Mouse (Mus musculus) right cerebral cortex, postnatal 14 days (tissue): ENCODE data around the gene 1700020D05Rik.
A peak's percentile ranks its signal among the peaks of the same experiment; 100 is the strongest.

Source experiments
- DNase-seq: peaks from one replicate; pipeline ENCODE4 v3.0.0; 2022

The 1700020D05Rik gene

DNA sequence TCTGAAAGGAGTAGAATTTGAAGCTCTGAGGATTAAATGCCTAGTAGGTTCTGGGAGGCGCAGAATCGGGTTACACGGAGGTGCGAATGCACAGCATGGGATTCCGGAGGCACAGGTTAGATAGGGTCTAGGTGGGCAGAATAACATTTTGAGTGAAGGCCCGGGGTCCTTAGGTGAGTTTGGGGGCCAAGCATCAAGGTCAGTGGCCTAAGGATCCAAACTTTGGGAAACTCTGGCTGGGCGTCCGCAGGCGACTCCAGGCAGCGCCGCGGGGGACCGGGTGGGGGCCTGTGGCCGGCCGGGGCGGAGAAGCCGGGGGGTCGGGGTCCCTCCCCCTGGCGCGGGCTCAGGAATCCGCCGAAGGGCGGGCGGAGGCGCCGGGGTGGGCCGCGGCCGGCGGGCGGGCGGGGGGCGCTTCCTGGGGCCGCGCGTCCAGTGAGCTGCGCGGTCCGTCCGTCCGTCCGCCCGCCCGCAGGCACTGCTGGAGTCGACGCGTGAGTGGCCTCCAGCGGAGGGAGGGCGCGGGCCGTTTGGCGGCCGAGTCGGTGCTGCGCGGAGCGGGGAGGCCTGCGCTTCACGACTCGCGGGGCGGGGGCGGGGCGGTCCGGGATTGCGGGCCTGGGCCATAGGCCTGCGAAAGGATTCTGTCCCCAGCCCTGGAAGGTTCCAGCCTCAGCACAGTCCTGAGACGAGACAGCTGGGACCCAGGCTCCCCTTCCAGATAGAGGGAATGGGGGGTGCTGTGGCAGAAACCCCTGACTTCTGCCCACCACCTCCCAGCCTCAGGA lies 29.1 kb downstream of the 1700020D05Rik start:
- DNase-seq: peak; percentile 47

DNA sequence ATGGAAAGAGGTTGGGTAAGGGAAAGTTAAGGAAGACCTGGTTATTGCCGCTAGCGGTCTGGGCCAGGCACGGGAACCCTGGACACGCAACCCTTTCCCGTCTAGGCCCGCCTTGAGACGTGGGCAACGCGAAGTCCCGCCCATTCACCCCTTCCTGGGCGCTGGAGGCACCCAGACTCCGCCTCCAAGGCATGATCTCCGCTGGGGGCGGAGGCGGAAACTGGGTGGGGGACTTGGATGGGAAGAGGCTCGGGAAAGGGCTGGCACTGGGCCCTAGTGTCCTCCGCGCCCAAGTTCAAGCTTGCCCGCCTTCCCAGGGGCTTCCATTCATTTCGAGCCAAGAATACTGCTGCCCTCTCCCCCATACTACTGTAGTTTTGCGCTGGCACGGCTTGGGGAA lies 29.9 kb downstream of the 1700020D05Rik start, which contains the start of gene Efemp2:
Gene Efemp2 (plus strand): TSS at position 235 of the 400 bp plus-strand sequence.
- peak; percentile 68 for DNase-seq

- DNase-seq: no peak
Measured at GRCm38 (mm10) chr19:5472857-5473256, 30.7 kb downstream of the 1700020D05Rik start.

DNA sequence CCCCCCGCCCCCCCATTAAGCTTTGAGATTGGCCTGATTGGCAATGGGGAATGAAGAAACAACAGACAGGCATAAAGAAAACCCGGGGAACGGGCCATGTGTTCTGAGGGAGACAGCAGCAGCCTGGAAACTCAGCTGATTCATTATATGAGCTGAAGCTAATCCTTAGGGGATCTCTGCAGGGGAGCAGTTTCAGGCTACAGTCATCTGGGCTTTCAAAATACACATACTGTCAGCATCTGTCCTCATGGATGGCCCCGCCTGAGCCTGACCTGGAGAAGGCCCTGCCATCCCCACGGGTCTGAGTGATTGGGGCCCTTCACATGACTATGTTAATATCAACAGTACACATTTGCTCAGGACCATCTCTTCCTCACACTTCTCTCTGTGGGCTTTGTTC lies 31.7 kb downstream of the 1700020D05Rik start:
- DNase-seq: no peak

GRCm38 (mm10) chr19:5468374-5468773 lies 35.2 kb downstream of the 1700020D05Rik start, which contains the start of gene Ctsw:
Gene Ctsw (minus strand): TSS chr19:5468507.
- DNase-seq: no peak

GRCm38 (mm10) chr19:5466916-5467500 lies 36.6 kb downstream of the 1700020D05Rik start:
- no peak for DNase-seq

DNA sequence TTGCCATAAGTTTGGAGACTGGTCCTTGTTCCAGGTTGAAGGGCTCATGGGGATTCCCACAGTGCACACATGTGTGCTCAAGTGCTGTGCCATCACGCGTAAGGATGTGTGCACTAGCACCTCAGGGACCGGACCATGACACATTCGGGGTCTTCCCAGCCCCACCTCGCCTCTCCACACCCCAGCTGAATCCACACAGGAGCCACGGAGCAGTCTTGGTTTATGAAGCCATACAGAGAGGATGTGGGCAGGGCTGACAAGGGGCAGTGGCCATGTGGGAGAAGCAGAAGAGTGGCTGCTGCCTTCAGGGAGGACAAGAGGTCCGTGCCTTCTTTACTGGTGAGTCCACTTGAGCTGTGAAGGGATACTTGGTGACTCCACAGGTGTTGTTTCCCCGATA lies 38.5 kb downstream of the 1700020D05Rik start:
- DNase-seq: no peak

DNA sequence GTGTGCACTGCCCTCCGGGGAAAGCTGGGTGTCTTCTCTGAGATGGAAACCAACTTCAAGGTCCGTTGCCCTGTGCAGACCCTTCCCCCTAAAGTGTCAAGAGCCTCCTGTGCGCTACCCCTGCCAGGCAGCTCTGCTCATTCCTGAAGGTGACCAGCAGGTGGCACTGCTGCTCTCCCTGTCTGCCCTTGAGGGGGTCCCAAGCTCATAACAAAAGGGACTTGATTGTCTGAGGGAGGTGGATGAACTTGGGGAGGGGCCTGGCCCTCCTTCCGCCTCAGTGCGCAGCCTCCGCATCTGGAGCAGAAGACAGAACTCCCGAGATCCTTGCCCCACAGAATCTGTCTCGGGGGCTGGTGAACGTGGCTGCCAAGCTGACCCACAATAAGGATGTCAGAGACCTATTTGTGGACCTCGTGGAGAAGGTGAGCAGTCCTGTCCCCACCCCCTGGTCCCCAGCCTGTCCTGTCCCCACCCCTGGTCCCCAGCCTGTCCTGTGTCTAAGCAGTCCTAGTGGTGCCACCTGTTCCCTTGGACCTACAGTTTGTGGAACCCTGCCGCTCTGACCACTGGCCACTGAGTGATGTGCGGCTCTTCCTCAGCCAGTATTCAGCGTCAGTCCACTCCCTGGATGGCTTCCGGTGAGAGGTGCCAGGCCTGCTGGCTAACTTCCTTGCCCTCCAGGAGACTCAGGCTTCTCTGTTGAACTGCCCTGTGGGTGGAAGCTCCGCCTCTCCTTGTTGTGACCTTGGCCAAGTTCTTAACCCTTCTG lies 39.6 kb downstream of the 1700020D05Rik start:
- peak; percentile 60 for DNase-seq

- no peak for DNase-seq
Measured at GRCm38 (mm10) chr19:5463212-5463611, 40.4 kb downstream of the 1700020D05Rik start.

- no peak for DNase-seq
Measured at GRCm38 (mm10) chr19:5461411-5461810, 42.2 kb downstream of the 1700020D05Rik start.

- DNase-seq: peak; percentile 88
Measured at GRCm38 (mm10) chr19:5460465-5460911, 43.1 kb downstream of the 1700020D05Rik start, which contains the start of gene Fibp. Gene Fibp (plus strand): TSS chr19:5460615.

- DNase-seq: no peak
Measured at GRCm38 (mm10) chr19:5459896-5460295, 43.7 kb downstream of the 1700020D05Rik start.

DNA sequence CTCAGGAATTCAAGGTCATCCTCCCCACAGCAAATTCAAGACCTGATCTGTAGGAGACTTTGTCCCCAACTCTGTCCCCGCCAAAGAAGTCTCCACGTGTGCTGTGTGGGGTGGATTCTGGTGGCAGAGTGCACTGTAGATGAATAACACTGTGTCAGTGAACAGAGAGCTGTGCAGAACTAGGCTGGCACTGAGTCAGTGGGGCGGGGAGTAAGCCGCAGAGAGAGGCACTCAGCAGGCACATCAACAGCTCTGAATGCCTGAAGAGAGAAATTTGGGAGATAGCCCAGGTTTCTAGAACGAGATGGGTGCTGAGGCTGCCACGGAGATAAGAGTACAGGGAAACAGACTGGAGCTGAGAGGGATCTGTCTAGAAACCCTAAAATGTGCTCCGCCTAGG lies 44.6 kb downstream of the 1700020D05Rik start:
- peak; percentile 52 for DNase-seq

DNA sequence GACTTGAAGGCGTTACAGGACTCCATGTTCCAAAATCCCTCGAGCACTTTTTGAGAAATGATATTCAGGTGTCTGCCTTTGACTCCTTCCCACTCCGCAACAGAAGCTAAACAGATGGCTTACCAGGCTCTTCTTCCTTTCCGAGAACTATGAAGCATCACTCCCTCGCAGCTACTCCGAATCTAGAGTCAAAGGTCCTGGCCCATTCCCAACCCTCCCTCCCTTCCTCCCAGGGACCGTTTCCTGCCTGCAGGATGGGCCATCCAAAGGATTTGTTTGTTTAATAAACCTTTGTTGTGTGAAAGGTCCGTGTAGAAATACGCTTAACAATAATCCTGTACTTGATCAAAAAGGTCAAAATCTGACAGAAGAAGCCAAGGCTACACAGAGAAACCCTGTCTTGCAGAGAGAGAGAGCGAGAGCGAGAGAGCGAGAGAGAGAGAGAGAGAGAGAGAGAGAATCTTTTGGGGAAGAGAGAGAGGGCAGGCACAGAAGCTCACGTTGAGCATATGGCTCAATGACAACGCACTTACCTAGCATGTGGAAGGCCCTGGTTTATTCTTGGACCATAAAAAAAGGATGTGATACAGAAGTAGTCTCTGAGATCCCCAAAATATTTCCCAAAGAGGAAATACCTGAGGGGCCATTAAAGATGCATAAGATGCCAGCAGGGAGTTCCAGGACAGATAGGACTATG lies 45.7 kb downstream of the 1700020D05Rik start, which contains the start of gene Ccdc85b:
Gene Ccdc85b (minus strand): TSS at position 149 of the 697 bp plus-strand sequence.
- DNase-seq: no peak

- peak; percentile 96 for DNase-seq
Measured at GRCm38 (mm10) chr19:5456922-5457745, 46.5 kb downstream of the 1700020D05Rik start.

DNA sequence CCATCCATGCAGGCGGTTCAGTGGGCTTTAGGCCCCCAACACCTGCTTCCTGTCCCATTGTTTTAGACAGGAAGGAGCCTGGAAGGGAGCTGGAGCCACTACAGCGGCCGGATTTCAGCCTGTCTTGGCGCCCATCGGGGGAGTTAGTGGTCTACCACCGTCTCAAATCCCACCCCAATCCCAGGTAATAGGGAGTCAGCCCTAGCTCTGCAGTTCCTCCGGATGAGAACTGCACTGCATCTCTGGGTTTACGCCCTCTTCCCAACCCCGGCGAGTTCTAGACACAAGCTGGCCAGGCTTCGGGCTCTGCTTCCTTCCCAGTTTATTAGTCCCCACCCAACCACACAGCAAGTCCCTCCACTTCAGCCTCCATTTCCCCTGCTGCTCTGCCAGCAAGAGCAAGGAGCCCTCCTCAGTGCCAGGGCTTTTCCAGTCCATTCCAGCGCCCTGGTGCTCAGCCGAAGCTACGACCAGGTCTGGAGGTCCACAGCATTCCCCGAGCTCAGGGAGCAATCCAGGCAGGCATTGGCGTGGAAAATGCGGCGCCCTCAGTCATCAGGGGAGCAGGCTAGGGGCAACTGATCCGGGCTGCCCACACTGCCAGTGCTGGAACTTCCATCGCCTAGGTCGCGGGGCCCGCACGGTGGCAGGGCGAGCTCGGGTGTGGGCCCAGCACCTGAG lies 47.2 kb downstream of the 1700020D05Rik start:
- no peak for DNase-seq

DNA sequence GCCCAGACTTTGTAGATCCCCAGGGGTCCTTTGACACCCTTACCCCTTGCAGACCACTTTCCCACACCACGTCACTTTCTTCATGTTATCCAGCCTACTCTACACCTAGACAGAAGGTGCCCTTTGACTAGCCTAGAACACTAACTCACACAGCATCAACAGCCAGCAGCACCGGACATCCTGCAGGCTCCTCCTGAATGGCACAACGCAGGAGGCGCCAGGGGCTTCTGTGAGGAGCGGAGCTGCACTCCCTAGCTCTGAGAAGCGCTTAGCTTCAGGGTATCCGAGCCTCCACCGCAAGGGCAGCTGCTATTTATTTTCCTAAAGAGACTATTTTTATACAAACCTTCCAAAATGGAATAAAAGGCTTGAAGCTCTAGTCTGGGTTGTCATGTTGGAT lies 48.0 kb downstream of the 1700020D05Rik start:
- no peak for DNase-seq

- DNase-seq: no peak
Measured at GRCm38 (mm10) chr19:5455037-5455436, 48.5 kb downstream of the 1700020D05Rik start.
